Mouse (Mus musculus) neural tube, embryonic 14.5 days (tissue): ENCODE results near the gene Dppa3. TPM values are rescaled to one million over a fixed set of nuclear protein-coding genes. Genes with fewer than 3 reads are reported as not detected.

Source experiments
- ATAC-seq: fragments of 200-750 bp; cut with Nextera tagmentation; 2 replicates; pipeline ENCODE4 v1.8.0; 2017; ENCODE audit warnings: low read depth, mild to moderate bottlenecking, moderate TSS enrichment, moderate library complexity
- H3K27ac ChIP-seq: fragments of 300-500 bp; sonication (generic); 2 replicates; pipeline ENCODE4 v1.5.1; 2014; ENCODE audit warnings: low read depth, mild to moderate bottlenecking, control low read depth, low read length, moderate library complexity, mixed read lengths
- H3K27me3 ChIP-seq: fragments of 300-500 bp; sonication (generic); 2 replicates; pipeline ENCODE4 v1.6.1; 2014; ENCODE audit warnings: low read length; ENCODE audit not compliant: control insufficient read depth, insufficient read depth
- H3K36me3 ChIP-seq: fragments of 300-500 bp; sonication (generic); 2 replicates; pipeline ENCODE4 v1.6.1; 2014; ENCODE audit warnings: low read length, mixed read lengths; ENCODE audit not compliant: control insufficient read depth, insufficient read depth
- H3K4me1 ChIP-seq: fragments of 300-500 bp; sonication (generic); 2 replicates; pipeline ENCODE4 v1.6.1; 2014; ENCODE audit warnings: low read length; ENCODE audit not compliant: control insufficient read depth, insufficient read depth
- H3K4me2 ChIP-seq: fragments of 300-500 bp; sonication (generic); 2 replicates; pipeline ENCODE4 v1.6.1; 2014; ENCODE audit warnings: mild to moderate bottlenecking, low read depth, low read length, control low read depth
- H3K4me3 ChIP-seq: fragments of 300-500 bp; sonication (generic); 2 replicates; pipeline ENCODE4 v1.5.1; 2014; ENCODE audit warnings: low read depth, low read length, control low read depth, mixed read lengths
- H3K9ac ChIP-seq: fragments of 300-500 bp; sonication (generic); replicated peaks from 2 replicates; pipeline ENCODE4 v1.6.1; 2014; ENCODE audit warnings: low read depth, mild to moderate bottlenecking, control low read depth, low read length, mixed read lengths
- H3K9me3 ChIP-seq: fragments of 300-500 bp; sonication (generic); 2 replicates; pipeline ENCODE4 v1.6.1; 2016; ENCODE audit warnings: low read length; ENCODE audit not compliant: control insufficient read depth
- WGBS: fragments of 180-500 bp; shearing (Covaris S2); extraction: QIAGEN DNeasy Blood & Tissue Kit; methylation state at CpG from one replicate; pipeline ENCODE4 v1.1.7; 2014; 5-methylcytosine and 5-hydroxymethylcytosine counted together
- polyA plus RNA-seq: library from polyadenylated mRNA; unstranded; fragments of >200 nt; fragmentation: Nextera tagmentation; extraction: Ambion mirVana; gene quantifications from 2 replicates; pipeline ENCODE4 v1.2.1, GENCODE M21; 2014

Gene Dppa3
- polyA plus RNA-seq, 1 experiment from 2014 or later = not detected

DNA sequence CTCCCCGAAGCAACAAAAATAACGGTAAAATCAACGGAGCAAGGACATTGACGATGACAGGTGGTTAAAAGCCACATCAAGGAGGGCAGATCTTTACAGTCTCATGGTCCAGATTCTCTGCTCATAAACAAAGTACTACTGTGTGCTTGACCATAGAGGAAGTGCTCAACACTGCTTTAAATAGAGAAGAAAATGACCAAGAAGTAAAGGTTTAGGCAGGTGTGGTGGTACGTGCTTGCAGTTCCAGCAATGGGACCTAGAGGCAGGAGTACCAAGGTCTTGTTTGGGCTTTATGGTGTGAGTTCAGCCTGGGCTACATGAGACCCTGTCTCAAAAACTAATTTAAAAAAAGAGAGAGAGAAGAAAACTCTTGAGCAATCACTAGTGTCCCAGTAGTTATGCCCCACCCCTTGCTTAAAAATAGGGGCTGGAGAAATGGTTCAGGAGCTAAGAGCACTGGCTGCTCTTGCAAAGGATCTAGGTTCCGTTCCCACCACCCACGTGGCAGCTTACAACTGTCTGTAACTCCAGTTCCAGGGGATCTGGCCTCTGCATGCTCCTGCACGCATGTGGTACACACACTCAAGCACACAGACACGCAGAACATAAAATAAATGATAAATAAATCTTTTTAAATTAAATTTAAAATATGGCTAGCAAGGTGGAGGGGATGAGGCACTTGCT is 27.0 kb upstream of the Dppa3 start:
- ATAC-seq = no peak
- Histone ChIP-seq H3K9ac (no peak overlapping the region), H3K4me2 (no peak overlapping the region), H3K4me3 (no peak overlapping the region), H3K4me1 (no peaks in the 10 kb centered on the region), H3K27ac (no peak overlapping the region), H3K9me3 (no peaks in the 10 kb centered on the region), H3K27me3 (no peaks in the 10 kb centered on the region), H3K36me3 (no peaks in the 10 kb centered on the region)
- 95% methylated on average over 9 of the region's 9 CpGs for WGBS

DNA sequence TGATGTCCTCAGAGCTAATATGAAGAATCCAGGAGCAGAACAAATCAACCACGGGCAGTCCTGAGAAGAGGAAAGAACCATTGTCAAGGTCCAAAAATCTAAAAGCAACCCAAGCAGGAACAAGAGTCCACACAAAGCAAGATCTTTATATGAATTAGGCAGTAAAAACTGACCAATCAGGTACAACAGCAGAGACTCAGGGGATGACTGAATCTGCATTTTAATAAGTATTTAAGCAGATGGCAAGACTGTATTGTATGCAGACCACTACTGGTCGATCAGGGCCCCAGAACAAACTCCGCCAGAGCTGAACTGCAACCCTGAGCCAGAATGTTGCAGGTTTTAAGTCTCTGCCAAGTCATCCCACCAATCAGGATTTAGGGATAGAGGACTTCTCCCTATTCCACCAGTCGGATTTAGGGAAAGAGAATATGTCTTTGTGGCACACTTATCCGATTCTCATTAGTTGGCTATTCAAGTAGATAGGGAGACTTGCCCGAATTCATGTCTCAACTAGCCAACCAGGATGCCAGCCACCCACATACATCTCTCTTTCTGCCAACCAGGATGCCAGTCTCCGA is 26.1 kb upstream of the Dppa3 start:
- H3K27me3 ChIP-seq = no peaks in the 10 kb centered on the region
- H3K9ac ChIP-seq = no peak overlapping the region
- H3K4me3 ChIP-seq = no peak overlapping the region
- ATAC-seq = no peak
- no peaks in the 10 kb centered on the region for H3K4me1 ChIP-seq
- no peak overlapping the region for H3K27ac ChIP-seq
- H3K4me2 ChIP-seq = no peak overlapping the region
- WGBS = 72% methylated on average over 7 of the region's 7 CpGs
- H3K36me3 ChIP-seq = no peaks in the 10 kb centered on the region
- H3K9me3 ChIP-seq = no peaks in the 10 kb centered on the region

DNA sequence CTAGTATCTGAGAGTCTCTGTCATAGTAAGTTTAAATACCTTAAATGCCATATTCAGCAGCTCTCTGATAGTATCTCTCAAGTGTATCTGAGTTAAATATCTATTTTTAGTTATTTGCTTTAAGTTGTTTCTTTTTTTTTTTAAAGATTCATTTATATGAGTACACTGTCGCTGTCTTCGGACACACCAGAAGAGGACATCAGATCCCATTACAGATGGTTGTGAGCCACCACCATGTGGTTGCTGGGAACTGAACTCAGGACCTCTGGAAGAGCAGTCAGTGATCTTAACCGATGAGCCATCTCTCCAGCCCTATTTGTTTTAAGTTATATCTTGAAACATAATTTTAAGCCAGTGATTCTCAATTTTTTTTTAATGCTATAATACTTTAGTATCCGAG is 25.2 kb upstream of the Dppa3 start:
- no peaks in the 10 kb centered on the region for H3K27me3 ChIP-seq
- no peaks in the 10 kb centered on the region for H3K36me3 ChIP-seq
- no peak for ATAC-seq
- H3K9me3 ChIP-seq = no peaks in the 10 kb centered on the region
- 89% methylated on average over 4 of the region's 4 CpGs for WGBS
- no peak overlapping the region for H3K27ac ChIP-seq
- no peak overlapping the region for H3K9ac ChIP-seq
- H3K4me2 ChIP-seq = no peak overlapping the region
- no peak overlapping the region for H3K4me3 ChIP-seq
- H3K4me1 ChIP-seq = no peaks in the 10 kb centered on the region

DNA sequence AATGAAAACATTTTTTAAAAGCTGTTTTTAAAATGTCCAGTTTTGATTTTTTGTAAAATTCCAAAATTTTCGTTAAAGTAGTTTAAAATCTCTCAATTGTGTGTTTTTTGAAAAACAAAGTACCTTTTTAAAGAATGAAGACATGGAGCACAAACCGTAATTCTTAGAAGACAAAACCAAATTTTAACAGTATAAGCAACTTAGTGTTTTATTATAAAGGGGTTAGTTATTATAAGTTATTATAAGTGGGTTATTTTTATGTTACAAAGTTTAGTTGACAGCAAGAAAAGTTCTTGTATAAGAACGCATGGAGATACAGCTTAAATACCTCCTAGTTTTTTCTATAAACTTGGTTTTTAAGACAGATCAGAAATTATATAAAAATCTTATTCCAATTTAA is 24.6 kb upstream of the Dppa3 start:
- Histone ChIP-seq H3K4me2 (peak overlapping the region; percentile 36), H3K27ac (no peak overlapping the region), H3K4me1 (no peaks in the 10 kb centered on the region), H3K27me3 (no peaks in the 10 kb centered on the region), H3K9ac (no peak overlapping the region), H3K36me3 (no peaks in the 10 kb centered on the region), H3K9me3 (no peaks in the 10 kb centered on the region), H3K4me3 (no peak overlapping the region; the same call in 1 of the 2 replicates)
- WGBS = 90% methylated on average over 3 of the region's 3 CpGs
- ATAC-seq = no peak

DNA sequence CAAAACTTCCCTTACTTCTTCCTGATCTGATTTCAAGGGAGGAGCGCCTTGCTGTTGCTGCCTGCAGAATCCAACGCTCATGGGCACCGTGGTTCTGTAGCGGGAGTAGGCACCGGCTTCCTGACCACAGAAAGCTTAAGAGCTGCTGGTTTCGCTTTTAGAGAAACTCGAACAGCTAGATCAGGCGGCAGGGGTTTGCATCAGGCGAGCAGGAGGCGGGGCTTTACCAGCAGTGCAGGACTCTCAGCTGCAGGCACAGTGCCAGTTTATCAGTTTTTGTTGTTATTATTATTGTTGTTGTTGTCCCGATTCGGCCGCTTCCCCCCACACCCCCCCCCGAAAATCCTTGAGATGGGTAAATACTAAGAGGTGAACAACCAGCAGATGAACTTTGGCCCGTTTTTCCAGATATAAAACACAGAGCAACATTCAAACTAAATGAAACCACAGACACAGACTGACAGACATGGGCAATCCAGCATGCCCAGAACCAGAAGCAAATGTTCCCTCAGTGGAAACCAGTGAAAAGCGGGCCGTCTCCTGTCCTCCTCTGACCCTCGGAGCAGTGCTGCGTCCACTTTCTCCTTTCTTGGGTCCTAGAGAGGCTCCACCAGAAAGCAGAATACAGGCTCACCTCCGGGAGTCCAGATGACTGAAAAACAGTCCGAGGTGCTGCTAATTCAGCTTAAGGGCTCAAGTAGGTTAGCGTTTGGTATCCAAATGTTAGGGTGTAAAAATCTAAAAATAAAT is 23.8 kb upstream of the Dppa3 start, which contains the start of gene Apobec1:
Apobec1 (minus strand) TSS at position 203 of the 750 bp plus-strand sequence.
- no peak within 1 kb of the TSS for H3K27ac ChIP-seq
- no peaks in the 10 kb centered on the region for H3K27me3 ChIP-seq
- peak within 1 kb of the TSS; percentile 22 for H3K4me3 ChIP-seq
- ATAC-seq = peak; percentile 51; the same call in 1 of the 2 replicates
- H3K9ac ChIP-seq = no peak within 1 kb of the TSS
- H3K4me2 ChIP-seq = peak within 1 kb of the TSS; percentile 36
- no peaks in the 10 kb centered on the region for H3K9me3 ChIP-seq
- no peaks in the 10 kb centered on the region for H3K4me1 ChIP-seq
- no peaks in the 10 kb centered on the region for H3K36me3 ChIP-seq
- 10% methylated on average over 22 of the region's 22 CpGs for WGBS

DNA sequence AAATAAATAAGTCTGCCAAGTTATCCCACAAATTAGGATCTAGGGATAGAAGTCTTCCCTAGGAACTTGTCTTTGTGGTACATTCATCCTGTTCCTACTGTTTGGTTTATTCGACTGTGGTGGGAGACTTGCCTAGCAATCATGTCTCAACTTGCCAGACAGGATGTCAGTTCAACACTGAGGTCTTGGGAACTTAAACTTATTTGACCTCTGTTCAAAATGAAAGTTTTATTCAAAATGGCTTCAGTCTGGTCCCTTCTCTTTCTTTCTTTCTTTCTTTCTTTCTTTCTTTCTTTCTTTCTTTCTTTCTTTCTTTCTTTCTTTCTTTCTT is 23.3 kb upstream of the Dppa3 start:
- WGBS = 87% methylated on average over 1 of the region's 1 CpGs
- Histone ChIP-seq H3K4me1 (no peaks in the 10 kb centered on the region), H3K9me3 (no peaks in the 10 kb centered on the region), H3K9ac (no peak overlapping the region), H3K4me2 (peak overlapping the region; percentile 36; the same call in 1 of the 2 replicates), H3K27ac (no peak overlapping the region), H3K4me3 (no peak overlapping the region), H3K36me3 (no peaks in the 10 kb centered on the region), H3K27me3 (no peaks in the 10 kb centered on the region)
- no peak for ATAC-seq

DNA sequence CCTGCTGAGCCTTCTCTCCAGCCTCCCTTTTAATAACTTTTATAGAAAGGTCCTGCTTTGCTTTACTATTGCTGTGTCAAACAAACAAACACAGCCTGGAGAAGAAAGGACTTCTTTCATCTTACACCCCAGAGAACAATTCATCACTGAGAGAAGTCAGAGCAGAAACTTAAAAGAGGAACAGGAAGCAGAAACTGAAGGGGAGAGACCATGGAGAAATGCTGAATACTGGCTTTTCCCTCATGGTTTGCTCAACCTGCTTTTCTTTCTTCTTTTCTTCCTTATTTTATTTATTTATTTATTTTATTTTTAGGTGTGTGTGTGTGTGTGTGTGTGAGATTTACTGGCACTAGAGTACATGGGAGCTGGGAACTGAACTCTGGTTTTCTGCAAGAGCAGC is 21.9 kb upstream of the Dppa3 start:
- Histone ChIP-seq H3K4me1 (no peaks in the 10 kb centered on the region), H3K9me3 (no peaks in the 10 kb centered on the region), H3K36me3 (no peaks in the 10 kb centered on the region), H3K4me2 (no peak overlapping the region), H3K4me3 (no peak overlapping the region), H3K27me3 (no peaks in the 10 kb centered on the region), H3K27ac (no peak overlapping the region), H3K9ac (no peak overlapping the region)
- no peak for ATAC-seq

DNA sequence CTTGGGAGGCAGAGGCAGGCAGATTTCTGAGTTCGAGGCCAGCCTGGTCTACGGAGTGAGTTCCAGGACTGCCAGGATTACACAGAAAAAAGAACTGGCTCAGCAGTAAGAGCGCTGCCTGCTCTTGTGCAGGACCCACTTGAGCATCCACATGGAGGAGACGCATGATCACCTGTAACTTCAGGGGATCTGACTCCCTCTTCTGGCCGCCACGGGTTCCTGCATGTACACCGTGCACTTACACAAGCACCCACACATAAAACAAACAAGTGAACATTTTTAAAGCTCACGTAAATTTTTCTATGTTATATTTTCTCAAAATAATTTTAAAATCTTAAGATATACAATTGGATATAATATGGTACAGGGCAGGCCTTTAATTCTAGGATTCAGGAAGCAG is 20.7 kb upstream of the Dppa3 start:
- no peak overlapping the region for H3K27ac ChIP-seq
- H3K27me3 ChIP-seq = no peaks in the 10 kb centered on the region
- H3K36me3 ChIP-seq = no peaks in the 10 kb centered on the region
- H3K9ac ChIP-seq = no peak overlapping the region
- no peaks in the 10 kb centered on the region for H3K9me3 ChIP-seq
- ATAC-seq = no peak
- H3K4me3 ChIP-seq = no peak overlapping the region
- 96% methylated on average over 8 of the region's 8 CpGs for WGBS
- H3K4me2 ChIP-seq = no peak overlapping the region
- no peaks in the 10 kb centered on the region for H3K4me1 ChIP-seq

DNA sequence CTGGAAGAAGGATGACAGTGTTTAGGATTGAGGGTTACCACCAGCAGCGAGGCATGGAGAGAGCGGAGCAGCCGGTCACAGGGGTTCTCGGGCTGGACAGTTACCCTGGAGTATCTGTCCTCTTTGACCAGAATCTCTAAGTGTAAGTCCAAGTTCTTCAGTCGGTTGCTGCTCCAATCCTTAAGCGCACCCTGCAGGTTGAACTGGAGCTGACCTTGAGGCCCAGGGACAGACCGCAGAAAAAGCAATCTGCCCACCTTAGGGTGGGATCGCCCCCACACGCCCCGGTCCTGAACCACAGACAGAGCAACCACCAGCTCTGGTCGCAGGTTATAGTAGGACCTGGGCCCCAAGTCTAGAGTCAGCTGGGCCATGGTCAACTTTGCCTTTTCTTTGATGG is 19.5 kb upstream of the Dppa3 start:
- WGBS = 95% methylated on average over 11 of the region's 11 CpGs
- no peak for ATAC-seq
- no peak overlapping the region for H3K9ac ChIP-seq
- no peak overlapping the region for H3K4me2 ChIP-seq
- H3K4me3 ChIP-seq = no peak overlapping the region
- H3K9me3 ChIP-seq = no peaks in the 10 kb centered on the region
- H3K36me3 ChIP-seq = no peaks in the 10 kb centered on the region
- no peak overlapping the region for H3K27ac ChIP-seq
- no peaks in the 10 kb centered on the region for H3K27me3 ChIP-seq
- no peaks in the 10 kb centered on the region for H3K4me1 ChIP-seq
